Mouse (Mus musculus) ES-E14 (cell line): Measurements from ENCODE around the gene Gna14. TPM values are rescaled to one million over a fixed set of nuclear protein-coding genes. Genes with fewer than 3 reads are reported as not detected.
A peak's percentile ranks its signal among the peaks of the same experiment; 100 is the strongest.

Experiments
- DNase-seq: peaks from one replicate; pipeline ENCODE4 v3.0.0-alpha.2; 2013; ENCODE audit warnings: low read depth, low spot score
- H3K27ac ChIP-seq: 2 replicates; pipeline ENCODE4 v1.5.1; 2012; ENCODE audit warnings: low read depth, mild to moderate bottlenecking, low read length, moderate library complexity, mixed read lengths; ENCODE audit not compliant: poor library complexity, insufficient read depth, severe bottlenecking
- H3K36me3 ChIP-seq: 2 replicates; pipeline ENCODE4 v1.6.1; 2012; ENCODE audit warnings: mild to moderate bottlenecking, low read length, moderate library complexity, mixed read lengths; ENCODE audit not compliant: control insufficient read depth, poor library complexity, insufficient read depth, severe bottlenecking
- H3K4me1 ChIP-seq, 2 experiments: fragments of 150-350 bp in 1 of 2; sonication (generic) in 1 of 2; 2 replicates each; pipeline ENCODE4 v1.6.1; 2012; ENCODE audit warnings: low read length in 2 of 2, mild to moderate bottlenecking in 1 of 2, mixed read lengths in 1 of 2; ENCODE audit not compliant: control insufficient read depth in 2 of 2, insufficient read depth in 2 of 2, poor library complexity in 1 of 2
- H3K4me3 ChIP-seq, 2 experiments: fragments of 150-350 bp in 1 of 2; sonication (generic) in 1 of 2; 2 replicates each; pipeline ENCODE4 v1.5.1; 2012; ENCODE audit warnings: low read length in 2 of 2, low read depth in 1 of 2, mild to moderate bottlenecking in 1 of 2, mixed read lengths in 1 of 2; ENCODE audit not compliant: insufficient read depth in 1 of 2, poor library complexity in 1 of 2, severe bottlenecking in 1 of 2
- H3K9ac ChIP-seq: 2 replicates; pipeline ENCODE4 v1.6.1; 2012; ENCODE audit warnings: low read depth, mild to moderate bottlenecking, low read length, mixed read lengths; ENCODE audit not compliant: poor library complexity, insufficient read depth, severe bottlenecking
- H3K9me3 ChIP-seq: fragments of 150-350 bp; sonication (generic); 2 replicates; pipeline ENCODE4 v1.6.1; 2012; ENCODE audit warnings: low read depth, mild to moderate bottlenecking, low read length; ENCODE audit not compliant: control insufficient read depth, insufficient read depth
- CHD2 ChIP-seq: IDR thresholded peaks from 2 replicates; pipeline ENCODE4 v1.6.1; 2014; ENCODE audit warnings: mild to moderate bottlenecking, low read depth, low read length, inconsistent platforms
- HCFC1 ChIP-seq: IDR thresholded peaks from 2 replicates; pipeline ENCODE4 v1.6.1; 2012; ENCODE audit warnings: low read length, inconsistent platforms, borderline replicate concordance; ENCODE audit not compliant: insufficient read depth
- MAFK ChIP-seq: IDR thresholded peaks from 2 replicates; pipeline ENCODE4 v1.6.1; 2014; ENCODE audit warnings: mild to moderate bottlenecking, low read depth, low read length, inconsistent platforms; ENCODE audit not compliant: insufficient read depth
- ZC3H11A ChIP-seq: IDR thresholded peaks from 2 replicates; pipeline ENCODE4 v1.6.1; 2012; ENCODE audit warnings: low read depth, mild to moderate bottlenecking, inconsistent platforms, low read length, borderline replicate concordance
- ZNF384 ChIP-seq: IDR thresholded peaks from 2 replicates; pipeline ENCODE4 v1.6.1; 2012; ENCODE audit warnings: low read depth, low read length, inconsistent platforms
- in situ Hi-C, 2 experiments: fragments of 600-800 bp; cut with MboI; formaldehyde crosslinking; loops; one replicate each; pipeline ENCODE4 v1.15.1; 2025; ENCODE audit warnings: low sequenced_read_pairs in 2 of 2, inconsistent platforms in 1 of 2; ENCODE audit not compliant: unreplicated experiment in 2 of 2
- total RNA-seq: library from RNA; depleted of rRNA; stranded (reverse); fragments of 300-350 nt; gene quantifications from 2 replicates; pipeline ENCODE4 v1.2.3, GENCODE M21; 2012

Gna14 gene
- total RNA-seq, 1 experiment = 2.5 TPM

- H3K9me3 ChIP-seq = no peaks in the 10 kb centered on the region
- in situ Hi-C loops = no loop called here
- DNase-seq = no peak
These were observed 46.5 kb downstream of the Gna14 start for GRCm38 (mm10) chr19:16482047-16482446.

GRCm38 (mm10) chr19:16484237-16484636 is 48.7 kb downstream of the Gna14 start:
- Histone ChIP-seq H3K36me3 (no peaks in the 10 kb centered on the region), H3K4me3 (no peak overlapping the region), H3K9ac (no peak overlapping the region), H3K9me3 (no peaks in the 10 kb centered on the region), H3K4me1 (no peaks in the 10 kb centered on the region; a peak in 1 of 4 replicates), H3K27ac (no peak overlapping the region)
- no peak for DNase-seq
- no peak for TF ChIP-seq MAFK
- no peak for TF ChIP-seq CHD2
- TF ChIP-seq ZC3H11A = no peak
- TF ChIP-seq HCFC1 = no peak
- TF ChIP-seq ZNF384 = no peak
- in situ Hi-C loops = no loop called here

More at GRCm38 (mm10) chr19:16482047-16482446, 46.5 kb downstream of the Gna14 start:
- Histone ChIP-seq H3K4me3 (no peak overlapping the region), H3K4me1 (no peaks in the 10 kb centered on the region; a peak in 1 of 4 replicates), H3K27ac (no peak overlapping the region), H3K9ac (no peak overlapping the region), H3K36me3 (no peaks in the 10 kb centered on the region)
- no peak for TF ChIP-seq MAFK
- no peak for TF ChIP-seq ZNF384
- TF ChIP-seq ZC3H11A = no peak
- TF ChIP-seq HCFC1 = no peak
- TF ChIP-seq CHD2 = no peak

- Histone ChIP-seq H3K27ac (no peak overlapping the region), H3K36me3 (no peaks in the 10 kb centered on the region), H3K9ac (no peak overlapping the region), H3K4me3 (no peak overlapping the region), H3K4me1 (no peaks in the 10 kb centered on the region; a peak in 1 of 4 replicates), H3K9me3 (no peaks in the 10 kb centered on the region)
- TF ChIP-seq HCFC1 = no peak
- TF ChIP-seq MAFK = no peak
- no peak for TF ChIP-seq CHD2
- TF ChIP-seq ZC3H11A = no peak
- TF ChIP-seq ZNF384 = no peak
- in situ Hi-C loops = no loop called here
- no peak for DNase-seq
These were observed 49.1 kb downstream of the Gna14 start for GRCm38 (mm10) chr19:16484671-16485070.

GRCm38 (mm10) chr19:16490756-16491155 is 55.2 kb downstream of the Gna14 start:
- in situ Hi-C loops = no loop called here
- Histone ChIP-seq H3K27ac (peak overlapping the region; percentile 64), H3K4me3 (peak overlapping the region in 1 of 2 experiments; percentile 7; a peak in 1 of 4 replicates), H3K4me1 (peaks cover 12 to 15% of the 10 kb centered on the region in 2 experiments), H3K36me3 (no peaks in the 10 kb centered on the region; the same call in 1 of the 2 replicates), H3K9me3 (no peaks in the 10 kb centered on the region), H3K9ac (no peak overlapping the region)
- DNase-seq = no peak
- TF ChIP-seq CHD2 (no peak), ZC3H11A (no peak), HCFC1 (no peak), MAFK (no peak), ZNF384 (no peak)

GRCm38 (mm10) chr19:16491497-16491896 is 55.9 kb downstream of the Gna14 start:
- in situ Hi-C loops = no loop called here
- DNase-seq = peak; percentile 30
- TF ChIP-seq ZC3H11A = no peak
- TF ChIP-seq HCFC1 = no peak
- TF ChIP-seq MAFK = 0 out of 2 replicates have a peak, but pooled peaks have one; percentile 30
- TF ChIP-seq CHD2 = peak; percentile 38; the same call in 1 of the 2 replicates
- TF ChIP-seq ZNF384 = no peak

More at GRCm38 (mm10) chr19:16491497-16491896, 55.9 kb downstream of the Gna14 start:
- no peak overlapping the region for H3K9ac ChIP-seq
- H3K9me3 ChIP-seq = no peaks in the 10 kb centered on the region
- H3K36me3 ChIP-seq = no peaks in the 10 kb centered on the region; the same call in 1 of the 2 replicates
- peak overlapping the region; percentile 64; the same call in 1 of the 2 replicates for H3K27ac ChIP-seq
- peaks cover 12 to 15% of the 10 kb centered on the region in 2 experiments for H3K4me1 ChIP-seq
- H3K4me3 ChIP-seq = no peak overlapping the region
